Mouse (Mus musculus) ZHBTc4 (cell line): ENCODE data around the gene Reep1.

Source experiments
- DNase-seq: peaks from one replicate; pipeline ENCODE4 v3.0.0-alpha.2; 2011; ENCODE audit warnings: low read depth, low spot score

Reep1 gene

GRCm38 (mm10) chr6:71707511-71708501 lies at the start of gene Reep1:
Reep1 (plus strand) TSS chr6:71707561.
- DNase-seq = peak; percentile 85

- DNase-seq = no peak
These were observed 49.1 kb upstream of the Reep1 start for GRCm38 (mm10) chr6:71658290-71658689.

GRCm38 (mm10) chr6:71664511-71664910 lies 42.9 kb upstream of the Reep1 start:
- no peak for DNase-seq

- peak; percentile 49 for DNase-seq
These were observed 34.2 kb upstream of the Reep1 start for GRCm38 (mm10) chr6:71673166-71673565.

GRCm38 (mm10) chr6:71678891-71679290 lies 28.5 kb upstream of the Reep1 start:
- peak; percentile 71 for DNase-seq

GRCm38 (mm10) chr6:71695150-71695549 lies 12.2 kb upstream of the Reep1 start:
- DNase-seq = no peak

- DNase-seq = no peak
These were observed 11.8 kb upstream of the Reep1 start for GRCm38 (mm10) chr6:71695599-71695998.

GRCm38 (mm10) chr6:71706871-71707270 lies 490 bp upstream of the Reep1 start:
- no peak for DNase-seq

GRCm38 (mm10) chr6:71708528-71708927 lies 1.2 kb downstream of the Reep1 start:
- DNase-seq = peak; percentile 29

- DNase-seq = no peak
These were observed 3.0 kb downstream of the Reep1 start for GRCm38 (mm10) chr6:71710323-71710722.

- DNase-seq = no peak
These were observed 3.8 kb downstream of the Reep1 start for GRCm38 (mm10) chr6:71711201-71711600.

- DNase-seq = no peak
These were observed 6.2 kb downstream of the Reep1 start for GRCm38 (mm10) chr6:71713532-71713931.

GRCm38 (mm10) chr6:71715006-71715405 lies 7.6 kb downstream of the Reep1 start:
- DNase-seq = no peak

GRCm38 (mm10) chr6:71716434-71716833 lies 9.1 kb downstream of the Reep1 start:
- no peak for DNase-seq

- no peak for DNase-seq
These were observed 11.0 kb downstream of the Reep1 start for GRCm38 (mm10) chr6:71718322-71718721.

GRCm38 (mm10) chr6:71719302-71719701 lies 11.9 kb downstream of the Reep1 start:
- DNase-seq = no peak

GRCm38 (mm10) chr6:71722988-71723387 lies 15.6 kb downstream of the Reep1 start:
- DNase-seq = no peak

GRCm38 (mm10) chr6:71723555-71723954 lies 16.2 kb downstream of the Reep1 start:
- no peak for DNase-seq

GRCm38 (mm10) chr6:71726710-71727109 lies 19.3 kb downstream of the Reep1 start:
- no peak for DNase-seq

GRCm38 (mm10) chr6:71728306-71728705 lies 20.9 kb downstream of the Reep1 start:
- DNase-seq = no peak

- no peak for DNase-seq
These were observed 27.7 kb downstream of the Reep1 start for GRCm38 (mm10) chr6:71734910-71735599.

- DNase-seq = peak; percentile 28
These were observed 28.2 kb downstream of the Reep1 start for GRCm38 (mm10) chr6:71735600-71736010.

GRCm38 (mm10) chr6:71736101-71736500 lies 28.7 kb downstream of the Reep1 start:
- DNase-seq = no peak
